Mouse (Mus musculus): ENCODE results near the gene Gcgr. TPM values are rescaled to one million over a fixed set of nuclear protein-coding genes. Genes with fewer than 3 reads are reported as not detected.
"Not testable (repeated sequence)": the region's sequence is repeated elsewhere in the genome, so short reads cannot be mapped to it uniquely, and the experiment has no call there.

Gcgr gene
- total and polyA plus RNA-seq, 2 experiments from 2014 or later, result 0.99 to 1.0 TPM

DNA sequence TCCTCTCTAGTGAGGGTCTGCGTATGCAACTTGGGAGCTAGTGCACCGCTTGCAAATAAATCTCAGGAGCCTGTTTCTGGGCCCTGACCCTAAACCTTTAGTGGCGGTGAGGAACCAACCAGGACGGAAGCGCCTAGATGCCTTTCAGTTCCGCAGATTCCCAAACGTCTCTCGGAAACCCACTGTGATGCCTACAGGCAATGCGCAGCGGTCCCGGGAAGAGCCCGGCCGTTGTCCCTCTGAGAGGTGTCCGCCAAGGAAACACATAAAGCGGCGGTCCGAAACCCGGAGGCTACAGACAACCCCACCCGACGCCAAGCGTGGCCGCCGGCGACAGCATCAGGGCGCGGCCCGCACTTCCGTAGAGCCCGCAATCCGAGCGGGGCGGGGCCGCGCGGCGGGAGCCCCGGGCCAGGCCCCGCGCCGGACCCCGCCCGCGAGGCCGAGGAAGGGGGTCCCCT is 50.4 kb downstream of the Gcgr start:
- peak overlapping the region; percentile 97 for H3K27ac ChIP-seq
- peaks cover 30% of the 10 kb centered on the region for H3K36me3 ChIP-seq (ENCODE audit: insufficient read depth, low read length)
- H3K9me3 ChIP-seq (ENCODE audit: low read length), result no peaks in the 10 kb centered on the region
- peak overlapping the region; percentile 97 for H3K9ac ChIP-seq (replicated peaks; ENCODE audit: low read length)
- TF ChIP-seq CTCF (IDR thresholded peaks at IDR 0.05; ENCODE audit: low read depth), result no peak
- H3K27me3 ChIP-seq (ENCODE audit: insufficient read depth, low read length), result no peaks in the 10 kb centered on the region
- DNase-seq (ENCODE audit: low spot score), result peak; percentile 49
- peak; percentile 33; the same call in 1 of the 2 replicates for ATAC-seq
- under 1% methylated on average over 28 of the region's 44 CpGs for WGBS
- H3K4me1 ChIP-seq (ENCODE audit: insufficient read depth, low read length), result peaks cover 15% of the 10 kb centered on the region
- peak overlapping the region; percentile 99 for H3K4me2 ChIP-seq (ENCODE audit: low read depth, low read length)
- peak overlapping the region; percentile 89 for H3K4me3 ChIP-seq (ENCODE audit: low read length)

DNA sequence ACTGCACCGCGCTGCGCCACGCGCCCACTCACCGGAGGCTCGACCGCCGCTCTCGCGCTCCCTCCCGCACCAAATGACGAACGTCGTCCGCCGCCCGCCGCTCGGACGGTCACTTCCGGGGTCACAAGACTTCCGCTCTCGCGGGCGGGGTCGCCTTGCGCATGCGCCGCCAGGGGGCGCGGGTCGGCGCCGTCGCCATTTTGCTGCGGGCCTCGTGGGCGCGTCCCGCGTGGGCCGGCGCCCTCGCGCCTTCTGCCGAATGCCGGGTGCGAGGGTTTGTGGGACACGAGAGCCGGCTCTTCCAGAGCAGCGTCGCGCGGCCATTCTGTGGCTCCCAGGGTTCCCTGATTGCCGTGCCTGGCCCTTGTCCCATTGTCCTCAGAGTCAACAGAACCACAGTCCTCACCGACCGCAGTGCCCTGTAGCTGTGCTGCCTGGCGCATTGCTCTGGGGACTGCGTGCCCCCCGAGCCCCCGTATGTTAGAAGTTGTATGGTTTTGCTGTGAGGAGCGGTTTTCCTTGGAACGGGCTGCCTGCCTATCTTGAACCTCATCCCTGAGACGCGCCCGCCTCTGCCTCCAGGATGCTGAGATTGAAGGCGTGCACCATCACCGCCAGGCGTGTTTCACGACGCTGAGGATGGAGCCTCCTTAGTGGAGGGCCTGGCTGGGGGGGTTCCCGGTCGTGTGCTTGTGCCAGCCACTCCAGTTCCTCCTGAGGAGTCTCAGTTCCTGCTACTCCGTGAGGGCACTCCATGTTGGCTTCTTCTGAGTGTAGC is 51.2 kb downstream of the Gcgr start, which contains the start of gene Arhgdia:
Gene Arhgdia, minus strand, starts transcription at position 135 of the 778 bp plus-strand sequence.
- peak; percentile 78 for ATAC-seq
- Histone ChIP-seq H3K4me3 (ENCODE audit: low read length) (peak within 1 kb of the TSS; percentile 89), H3K27ac (peak within 1 kb of the TSS; percentile 97), H3K4me1 (ENCODE audit: insufficient read depth, low read length) (peaks cover 15% of the 10 kb centered on the region), H3K36me3 (ENCODE audit: insufficient read depth, low read length) (peaks cover 34% of the 10 kb centered on the region), H3K27me3 (ENCODE audit: insufficient read depth, low read length) (no peaks in the 10 kb centered on the region), H3K9me3 (ENCODE audit: low read length) (no peaks in the 10 kb centered on the region), H3K9ac (replicated peaks; ENCODE audit: low read length) (peak within 1 kb of the TSS; percentile 97), H3K4me2 (ENCODE audit: low read depth, low read length) (peak within 1 kb of the TSS; percentile 99)
- no peak; the same call in 1 of the 2 replicates for TF ChIP-seq CTCF (IDR thresholded peaks at IDR 0.05; ENCODE audit: low read depth)
- 4% methylated on average over 74 of the region's 75 CpGs for WGBS
- DNase-seq (ENCODE audit: low spot score), result peak; percentile 96

DNA sequence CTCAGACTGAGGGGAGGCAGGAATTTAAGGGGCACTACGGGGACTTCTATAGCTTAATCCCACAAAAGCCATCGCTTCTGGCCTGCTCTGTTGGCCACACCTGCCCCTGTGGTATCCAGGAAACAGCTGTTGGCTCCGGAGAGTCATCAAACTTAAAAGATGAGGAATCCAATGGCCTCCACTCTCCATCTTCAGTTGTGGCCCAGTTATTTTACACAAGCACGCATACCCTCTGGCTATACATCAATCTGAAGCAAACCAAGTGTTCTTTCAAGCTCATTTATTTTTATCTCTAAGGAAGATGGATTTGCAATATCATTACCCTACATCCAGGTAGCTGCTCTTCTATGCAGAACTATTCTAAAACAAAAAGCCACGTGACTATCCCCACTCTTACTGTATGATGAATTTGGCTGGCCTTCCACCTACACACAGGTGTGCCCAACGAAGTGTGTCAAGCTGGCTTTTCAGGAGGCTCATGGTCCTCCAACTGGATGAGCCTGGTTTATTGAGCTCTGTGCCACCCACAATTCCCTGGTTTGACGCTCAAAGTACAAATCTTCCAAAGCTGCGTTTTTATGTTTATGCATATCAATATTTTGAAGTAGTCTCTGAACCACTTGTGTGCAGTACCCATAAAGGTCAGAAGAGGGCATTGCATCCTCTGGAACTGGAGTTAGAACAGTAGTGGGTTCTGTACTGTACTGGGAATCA is 51.9 kb downstream of the Gcgr start:
- ATAC-seq (no peak), DNase-seq (ENCODE audit: low spot score) (peak; percentile 41)
- WGBS, result 69% methylated on average over 8 of the region's 8 CpGs
- TF ChIP-seq CTCF (IDR thresholded peaks at IDR 0.05; ENCODE audit: low read depth), result peak; percentile 57
- peak overlapping the region; percentile 97 for H3K27ac ChIP-seq
- H3K4me2 ChIP-seq (ENCODE audit: low read depth, low read length), result peak overlapping the region; percentile 99
- no peaks in the 10 kb centered on the region for H3K27me3 ChIP-seq (ENCODE audit: insufficient read depth, low read length)
- H3K4me3 ChIP-seq (ENCODE audit: low read length), result peak overlapping the region; percentile 89
- peak overlapping the region; percentile 97; the same call in 1 of the 2 replicates for H3K9ac ChIP-seq (replicated peaks; ENCODE audit: low read length)
- no peaks in the 10 kb centered on the region for H3K9me3 ChIP-seq (ENCODE audit: low read length)
- H3K36me3 ChIP-seq (ENCODE audit: insufficient read depth, low read length), result peaks cover 34% of the 10 kb centered on the region
- H3K4me1 ChIP-seq (ENCODE audit: insufficient read depth, low read length), result peaks cover 15% of the 10 kb centered on the region

DNA sequence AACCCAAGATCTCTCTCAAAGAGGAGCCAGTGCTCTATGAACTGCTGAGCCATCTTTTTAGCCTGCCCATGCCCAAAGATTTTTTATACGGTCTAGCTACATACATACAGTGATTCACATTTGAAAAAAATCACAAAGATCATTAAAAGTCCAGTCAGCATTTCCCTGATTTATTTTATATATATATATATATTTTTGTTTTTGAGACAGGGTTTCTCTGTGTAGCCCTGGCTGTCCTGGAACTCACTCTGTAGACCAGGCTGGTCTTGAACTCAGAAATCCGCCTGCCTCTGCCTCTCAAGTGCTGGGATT is 52.4 kb downstream of the Gcgr start:
- not testable (repeated sequence) for H3K4me2 ChIP-seq (ENCODE audit: low read depth, low read length); H3K9me3 ChIP-seq (ENCODE audit: low read length); H3K4me3 ChIP-seq (ENCODE audit: low read length); H3K27me3 ChIP-seq (ENCODE audit: insufficient read depth, low read length); H3K9ac ChIP-seq (replicated peaks; ENCODE audit: low read length); ATAC-seq; DNase-seq (ENCODE audit: low spot score)
- H3K36me3 ChIP-seq (ENCODE audit: insufficient read depth, low read length), result peaks cover 28% of the 10 kb centered on the region
- H3K27ac ChIP-seq, result peak overlapping the region; percentile 97; the same call in 1 of the 2 replicates
- WGBS, result 93% methylated on average over 2 of the region's 2 CpGs
- H3K4me1 ChIP-seq (ENCODE audit: insufficient read depth, low read length), result peaks cover 15% of the 10 kb centered on the region

DNA sequence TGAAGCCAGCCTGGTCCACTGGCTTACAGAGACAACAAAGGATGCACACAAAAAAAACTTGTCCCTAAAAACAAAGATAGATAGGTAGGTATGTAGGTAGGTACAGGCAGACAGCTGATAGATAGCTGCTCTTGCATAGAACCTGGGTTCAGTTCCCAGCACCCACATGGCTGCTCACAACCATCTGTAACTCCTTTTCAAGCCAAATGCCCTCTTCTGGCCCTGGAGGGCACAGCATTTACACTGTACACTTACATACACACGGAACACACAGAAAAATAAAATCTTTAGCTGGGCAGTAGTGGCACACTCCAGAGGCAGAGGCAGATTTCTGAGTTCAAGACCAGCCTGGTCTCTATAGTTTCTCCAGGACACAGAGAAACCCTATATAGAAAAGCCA is 53.4 kb downstream of the Gcgr start:
- Histone ChIP-seq H3K36me3 (ENCODE audit: insufficient read depth, low read length) (peaks cover 25% of the 10 kb centered on the region), H3K4me2 (ENCODE audit: low read depth, low read length) (no peak overlapping the region), H3K9ac (replicated peaks; ENCODE audit: low read length) (no peak overlapping the region), H3K4me1 (ENCODE audit: insufficient read depth, low read length) (peaks cover 15% of the 10 kb centered on the region), H3K4me3 (ENCODE audit: low read length) (no peak overlapping the region), H3K27ac (no peak overlapping the region), H3K27me3 (ENCODE audit: insufficient read depth, low read length) (no peaks in the 10 kb centered on the region), H3K9me3 (ENCODE audit: low read length) (no peaks in the 10 kb centered on the region)
- WGBS, result 91% methylated on average over 1 of the region's 1 CpGs
- ATAC-seq, result no peak
- no peak for DNase-seq (ENCODE audit: low spot score)
- peak; percentile 12; the same call in 1 of the 2 replicates for TF ChIP-seq CTCF (IDR thresholded peaks at IDR 0.05; ENCODE audit: low read depth)

DNA sequence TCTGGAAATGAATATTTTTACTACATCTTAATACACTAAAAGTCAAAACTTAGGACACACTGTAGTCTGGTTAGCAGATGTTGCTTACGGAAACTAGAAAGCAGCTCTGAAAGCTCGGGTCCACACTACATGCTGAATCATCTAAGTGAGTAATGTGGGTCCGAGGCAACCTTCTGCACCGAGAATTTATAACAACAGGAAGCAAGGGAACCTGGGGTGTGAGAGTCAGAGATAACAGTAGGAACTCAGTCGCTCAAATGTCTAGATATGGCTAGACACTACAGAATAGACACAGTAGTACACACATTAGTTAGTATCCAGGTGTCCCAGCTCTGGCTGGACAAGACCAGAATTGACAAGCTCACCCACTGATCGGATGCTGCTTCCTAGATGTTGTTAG is 58.0 kb downstream of the Gcgr start:
- Histone ChIP-seq H3K27ac (no peak overlapping the region), H3K4me1 (ENCODE audit: insufficient read depth, low read length) (no peaks in the 10 kb centered on the region), H3K9ac (replicated peaks; ENCODE audit: low read length) (no peak overlapping the region), H3K4me2 (ENCODE audit: low read depth, low read length) (no peak overlapping the region), H3K27me3 (ENCODE audit: insufficient read depth, low read length) (no peaks in the 10 kb centered on the region), H3K4me3 (ENCODE audit: low read length) (no peak overlapping the region), H3K36me3 (ENCODE audit: insufficient read depth, low read length) (peaks cover 36% of the 10 kb centered on the region), H3K9me3 (ENCODE audit: low read length) (no peaks in the 10 kb centered on the region)
- DNase-seq (ENCODE audit: low spot score), result no peak
- TF ChIP-seq CTCF (IDR thresholded peaks at IDR 0.05; ENCODE audit: low read depth), result no peak
- no peak for ATAC-seq
- WGBS, result 94% methylated on average over 6 of the region's 6 CpGs

Other genes starting within 250 kb of the Gcgr start
Only the 30 nearest of the 31 such genes appear.
- gene Actg1, start 182.2 kb upstream of the Gcgr start, total RNA-seq (2014; rRNA removed), result 2,410 and 2,568 TPM in 2 replicates
- gene Actg1, start 182.2 kb upstream of the Gcgr start, polyA plus RNA-seq (2015; fragmentation: Nextera tagmentation; extraction: Ambion mirVana), result 3,348 and 3,639 TPM in 2 replicates
- gene Fscn2, start 169.2 kb upstream of the Gcgr start, total RNA-seq (2014; rRNA removed), result 3.0 and 9.0 TPM in 2 replicates
- gene Fscn2, start 169.2 kb upstream of the Gcgr start, polyA plus RNA-seq (2015; fragmentation: Nextera tagmentation; extraction: Ambion mirVana), result 1.5 and 1.9 TPM in 2 replicates
- 175 and 178 TPM in 2 replicates for gene Faap100, start 151.9 kb upstream of the Gcgr start, total RNA-seq (2014; rRNA removed)
- 74.6 and 76.4 TPM in 2 replicates for gene Faap100, start 151.9 kb upstream of the Gcgr start, polyA plus RNA-seq (2015; fragmentation: Nextera tagmentation; extraction: Ambion mirVana)
- 65.8 and 76.3 TPM in 2 replicates for gene Nploc4, start 93.0 kb upstream of the Gcgr start, total RNA-seq (2014; rRNA removed)
- gene Nploc4, start 93.0 kb upstream of the Gcgr start, polyA plus RNA-seq (2015; fragmentation: Nextera tagmentation; extraction: Ambion mirVana), result 27.1 and 28.3 TPM in 2 replicates
- gene Tspan10, start 88.1 kb upstream of the Gcgr start, total RNA-seq (2014; rRNA removed), result not detected in 2 replicates
- gene Tspan10, start 88.1 kb upstream of the Gcgr start, polyA plus RNA-seq (2015; fragmentation: Nextera tagmentation; extraction: Ambion mirVana), result not detected in 2 replicates
- gene Pde6g, start 77.2 kb upstream of the Gcgr start, total RNA-seq (2014; rRNA removed), result not detected in 2 replicates
- 0.23 TPM in 1 of 2 replicates, not detected in the other for gene Pde6g, start 77.2 kb upstream of the Gcgr start, polyA plus RNA-seq (2015; fragmentation: Nextera tagmentation; extraction: Ambion mirVana)
- gene Oxld1, start 72.6 kb upstream of the Gcgr start, total RNA-seq (2014; rRNA removed), result 11.7 and 11.9 TPM in 2 replicates
- 13.3 and 13.6 TPM in 2 replicates for gene Oxld1, start 72.6 kb upstream of the Gcgr start, polyA plus RNA-seq (2015; fragmentation: Nextera tagmentation; extraction: Ambion mirVana)
- gene Ccdc137, start 72.6 kb upstream of the Gcgr start, total RNA-seq (2014; rRNA removed), result 10.4 and 15.4 TPM in 2 replicates
- 17.3 and 18.7 TPM in 2 replicates for gene Ccdc137, start 72.6 kb upstream of the Gcgr start, polyA plus RNA-seq (2015; fragmentation: Nextera tagmentation; extraction: Ambion mirVana)
- 67.2 and 113 TPM in 2 replicates for gene Arl16, start 63.1 kb upstream of the Gcgr start, total RNA-seq (2014; rRNA removed)
- gene Arl16, start 63.1 kb upstream of the Gcgr start, polyA plus RNA-seq (2015; fragmentation: Nextera tagmentation; extraction: Ambion mirVana), result 71.2 and 73.0 TPM in 2 replicates
- 37.5 and 52.4 TPM in 2 replicates for gene Mrpl12, start 46.1 kb upstream of the Gcgr start, total RNA-seq (2014; rRNA removed)
- 147 and 155 TPM in 2 replicates for gene Mrpl12, start 46.1 kb upstream of the Gcgr start, polyA plus RNA-seq (2015; fragmentation: Nextera tagmentation; extraction: Ambion mirVana)
- 41.3 and 52.5 TPM in 2 replicates for gene Slc25a10, start 38.9 kb upstream of the Gcgr start, total RNA-seq (2014; rRNA removed)
- gene Slc25a10, start 38.9 kb upstream of the Gcgr start, polyA plus RNA-seq (2015; fragmentation: Nextera tagmentation; extraction: Ambion mirVana), result 28.0 and 28.8 TPM in 2 replicates
- 144 and 192 TPM in 2 replicates for gene Mcrip1, start 19.0 kb downstream of the Gcgr start, total RNA-seq (2014; rRNA removed)
- gene Mcrip1, start 19.0 kb downstream of the Gcgr start, polyA plus RNA-seq (2015; fragmentation: Nextera tagmentation; extraction: Ambion mirVana), result 250 and 257 TPM in 2 replicates
- gene Ppp1r27, start 20.4 kb downstream of the Gcgr start, total RNA-seq (2014; rRNA removed), result not detected in 2 replicates
- gene Ppp1r27, start 20.4 kb downstream of the Gcgr start, polyA plus RNA-seq (2015; fragmentation: Nextera tagmentation; extraction: Ambion mirVana), result not detected in 2 replicates
- 147 and 174 TPM in 2 replicates for gene P4hb, start 42.6 kb downstream of the Gcgr start, total RNA-seq (2014; rRNA removed)
- gene P4hb, start 42.6 kb downstream of the Gcgr start, polyA plus RNA-seq (2015; fragmentation: Nextera tagmentation; extraction: Ambion mirVana), result 222 TPM in 2 replicates
- gene Arhgdia, start 50.9 kb downstream of the Gcgr start, total RNA-seq (2014; rRNA removed), result 252 and 297 TPM in 2 replicates
- gene Arhgdia, start 50.9 kb downstream of the Gcgr start, polyA plus RNA-seq (2015; fragmentation: Nextera tagmentation; extraction: Ambion mirVana), result 403 and 425 TPM in 2 replicates
- gene Alyref, start 67.7 kb downstream of the Gcgr start, total RNA-seq (2014; rRNA removed), result 95.2 and 114 TPM in 2 replicates
- gene Alyref, start 67.7 kb downstream of the Gcgr start, polyA plus RNA-seq (2015; fragmentation: Nextera tagmentation; extraction: Ambion mirVana), result 185 and 189 TPM in 2 replicates
- gene Anapc11, start 67.7 kb downstream of the Gcgr start, total RNA-seq (2014; rRNA removed), result 38.0 and 39.6 TPM in 2 replicates
- 198 and 200 TPM in 2 replicates for gene Anapc11, start 67.7 kb downstream of the Gcgr start, polyA plus RNA-seq (2015; fragmentation: Nextera tagmentation; extraction: Ambion mirVana)
- gene Npb, start 77.8 kb downstream of the Gcgr start, total RNA-seq (2014; rRNA removed), result 0.78 TPM in 1 of 2 replicates, not detected in the other
- 1.8 and 3.0 TPM in 2 replicates for gene Npb, start 77.8 kb downstream of the Gcgr start, polyA plus RNA-seq (2015; fragmentation: Nextera tagmentation; extraction: Ambion mirVana)
- 120 and 142 TPM in 2 replicates for gene Pcyt2, start 87.2 kb downstream of the Gcgr start, total RNA-seq (2014; rRNA removed)
- 125 and 143 TPM in 2 replicates for gene Pcyt2, start 87.2 kb downstream of the Gcgr start, polyA plus RNA-seq (2015; fragmentation: Nextera tagmentation; extraction: Ambion mirVana)
- gene Sirt7, start 94.5 kb downstream of the Gcgr start, total RNA-seq (2014; rRNA removed), result 30.8 and 32.8 TPM in 2 replicates
- gene Sirt7, start 94.5 kb downstream of the Gcgr start, polyA plus RNA-seq (2015; fragmentation: Nextera tagmentation; extraction: Ambion mirVana), result 32.3 and 38.3 TPM in 2 replicates
- 35.9 and 39.3 TPM in 2 replicates for gene Mafg, start 102.9 kb downstream of the Gcgr start, total RNA-seq (2014; rRNA removed)
- 36.5 and 38.9 TPM in 2 replicates for gene Mafg, start 102.9 kb downstream of the Gcgr start, polyA plus RNA-seq (2015; fragmentation: Nextera tagmentation; extraction: Ambion mirVana)
- 9.0 and 9.3 TPM in 2 replicates for gene Pycr1, start 113.1 kb downstream of the Gcgr start, total RNA-seq (2014; rRNA removed)
- 13.2 and 13.8 TPM in 2 replicates for gene Pycr1, start 113.1 kb downstream of the Gcgr start, polyA plus RNA-seq (2015; fragmentation: Nextera tagmentation; extraction: Ambion mirVana)
- gene Myadml2, start 117.5 kb downstream of the Gcgr start, total RNA-seq (2014; rRNA removed), result 1.4 and 1.5 TPM in 2 replicates
- gene Myadml2, start 117.5 kb downstream of the Gcgr start, polyA plus RNA-seq (2015; fragmentation: Nextera tagmentation; extraction: Ambion mirVana), result 1.3 and 1.5 TPM in 2 replicates
- gene Notum, start 130.5 kb downstream of the Gcgr start, total RNA-seq (2014; rRNA removed), result 6.9 and 10.3 TPM in 2 replicates
- 3.0 and 4.1 TPM in 2 replicates for gene Notum, start 130.5 kb downstream of the Gcgr start, polyA plus RNA-seq (2015; fragmentation: Nextera tagmentation; extraction: Ambion mirVana)
- 105 and 130 TPM in 2 replicates for gene Aspscr1, start 142.3 kb downstream of the Gcgr start, total RNA-seq (2014; rRNA removed)
- 143 and 148 TPM in 2 replicates for gene Aspscr1, start 142.3 kb downstream of the Gcgr start, polyA plus RNA-seq (2015; fragmentation: Nextera tagmentation; extraction: Ambion mirVana)
- gene Cenpx, start 183.0 kb downstream of the Gcgr start, total RNA-seq (2014; rRNA removed), result 57.6 and 78.6 TPM in 2 replicates
- gene Cenpx, start 183.0 kb downstream of the Gcgr start, polyA plus RNA-seq (2015; fragmentation: Nextera tagmentation; extraction: Ambion mirVana), result 99.7 and 100 TPM in 2 replicates
- 35.4 and 49.1 TPM in 2 replicates for gene Lrrc45, start 183.2 kb downstream of the Gcgr start, total RNA-seq (2014; rRNA removed)
- gene Lrrc45, start 183.2 kb downstream of the Gcgr start, polyA plus RNA-seq (2015; fragmentation: Nextera tagmentation; extraction: Ambion mirVana), result 41.7 and 44.3 TPM in 2 replicates
- 669 and 698 TPM in 2 replicates for gene Rac3, start 190.8 kb downstream of the Gcgr start, total RNA-seq (2014; rRNA removed)
- 593 and 639 TPM in 2 replicates for gene Rac3, start 190.8 kb downstream of the Gcgr start, polyA plus RNA-seq (2015; fragmentation: Nextera tagmentation; extraction: Ambion mirVana)
- 16.1 and 17.6 TPM in 2 replicates for gene Dcxr, start 196.6 kb downstream of the Gcgr start, total RNA-seq (2014; rRNA removed)
- gene Dcxr, start 196.6 kb downstream of the Gcgr start, polyA plus RNA-seq (2015; fragmentation: Nextera tagmentation; extraction: Ambion mirVana), result 20.2 and 21.3 TPM in 2 replicates
- 4.7 and 6.1 TPM in 2 replicates for gene Cbr2, start 201.4 kb downstream of the Gcgr start, total RNA-seq (2014; rRNA removed)
- 3.5 and 4.0 TPM in 2 replicates for gene Cbr2, start 201.4 kb downstream of the Gcgr start, polyA plus RNA-seq (2015; fragmentation: Nextera tagmentation; extraction: Ambion mirVana)

All from hindbrain, postnatal 0 days (tissue).